Mouse (Mus musculus) cortical plate, adult 2 months (tissue): ENCODE data around the gene Hhat. TPM values are rescaled to one million over a fixed set of nuclear protein-coding genes. Genes with fewer than 3 reads are reported as not detected.

Experiments used
- H3K27ac ChIP-seq: fragments of 200-500 bp; 2 replicates; pipeline ENCODE4 v1.5.1; 2012; ENCODE audit warnings: low read length, control low read depth, inconsistent platforms; ENCODE audit not compliant: insufficient read depth
- H3K4me1 ChIP-seq: fragments of 200-500 bp; 2 replicates; pipeline ENCODE4 v1.6.1; 2011; ENCODE audit warnings: low read length; ENCODE audit not compliant: control insufficient read depth, insufficient read depth
- H3K4me3 ChIP-seq: fragments of 200-500 bp; 2 replicates; pipeline ENCODE4 v1.5.1; 2011; ENCODE audit warnings: mild to moderate bottlenecking, low read length, control low read depth; ENCODE audit not compliant: insufficient read depth
- CTCF ChIP-seq: fragments of 200-500 bp; IDR thresholded peaks from 2 replicates; pipeline ENCODE4 v1.5.1; 2011; ENCODE audit warnings: mild to moderate bottlenecking, control low read depth, low read length; ENCODE audit not compliant: insufficient read depth; ENCODE audit errors: extremely low read depth
- POLR2A ChIP-seq: fragments of 200-500 bp; IDR thresholded peaks from 2 replicates; pipeline ENCODE4 v1.6.1; 2011; ENCODE audit warnings: mild to moderate bottlenecking, low read length, control low read depth; ENCODE audit not compliant: insufficient read depth; ENCODE audit errors: extremely low read depth
- polyA plus RNA-seq: library from polyadenylated mRNA; depleted of rRNA; stranded (reverse); fragments of >200 nt; gene quantifications from 2 replicates; pipeline ENCODE4 v1.2.3, GENCODE M21; 2012

The Hhat gene
- polyA plus RNA-seq, 1 experiment = 0.98 TPM

GRCm38 (mm10) chr1:192585289-192585688 is 185.7 kb downstream of the Hhat start:
- Histone ChIP-seq H3K4me1 (peaks cover 20% of the 10 kb centered on the region), H3K27ac (no peak overlapping the region), H3K4me3 (no peak overlapping the region)
- no peak for TF ChIP-seq CTCF
- no peak for TF ChIP-seq POLR2A

DNA sequence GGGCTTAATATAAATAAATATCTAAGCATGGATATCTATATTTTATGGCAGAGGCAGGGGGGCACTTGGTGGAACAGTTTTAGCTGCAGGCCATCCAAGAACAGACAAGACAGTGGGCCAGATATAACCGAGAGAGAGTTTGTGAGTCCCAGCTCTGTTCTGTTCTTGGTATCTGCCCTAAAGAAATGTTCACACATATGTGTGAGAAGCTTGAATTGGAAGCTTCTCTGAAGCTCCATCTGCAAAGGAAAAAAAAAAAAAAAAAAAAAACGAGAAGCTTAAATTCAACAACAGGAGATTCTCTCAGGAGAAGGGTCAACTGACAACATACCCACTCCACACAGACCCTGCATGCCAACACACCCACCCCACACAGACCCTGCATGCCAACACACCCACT is 188.1 kb downstream of the Hhat start:
- Histone ChIP-seq H3K27ac (no peak overlapping the region; the same call in 1 of the 2 replicates), H3K4me3 (no peak overlapping the region), H3K4me1 (peaks cover 15% of the 10 kb centered on the region)
- TF ChIP-seq POLR2A (no peak), CTCF (no peak)

- TF ChIP-seq POLR2A (no peak), CTCF (no peak)
- H3K4me3 ChIP-seq = no peak overlapping the region
- no peak overlapping the region for H3K27ac ChIP-seq
- no peaks in the 10 kb centered on the region for H3K4me1 ChIP-seq
Observed at GRCm38 (mm10) chr1:192564691-192565090, 206.3 kb downstream of the Hhat start.

GRCm38 (mm10) chr1:192559341-192559740 is 211.7 kb downstream of the Hhat start:
- no peak for TF ChIP-seq POLR2A
- TF ChIP-seq CTCF = no peak
- Histone ChIP-seq H3K27ac (no peak overlapping the region), H3K4me3 (no peak overlapping the region), H3K4me1 (peaks cover 11% of the 10 kb centered on the region)

DNA sequence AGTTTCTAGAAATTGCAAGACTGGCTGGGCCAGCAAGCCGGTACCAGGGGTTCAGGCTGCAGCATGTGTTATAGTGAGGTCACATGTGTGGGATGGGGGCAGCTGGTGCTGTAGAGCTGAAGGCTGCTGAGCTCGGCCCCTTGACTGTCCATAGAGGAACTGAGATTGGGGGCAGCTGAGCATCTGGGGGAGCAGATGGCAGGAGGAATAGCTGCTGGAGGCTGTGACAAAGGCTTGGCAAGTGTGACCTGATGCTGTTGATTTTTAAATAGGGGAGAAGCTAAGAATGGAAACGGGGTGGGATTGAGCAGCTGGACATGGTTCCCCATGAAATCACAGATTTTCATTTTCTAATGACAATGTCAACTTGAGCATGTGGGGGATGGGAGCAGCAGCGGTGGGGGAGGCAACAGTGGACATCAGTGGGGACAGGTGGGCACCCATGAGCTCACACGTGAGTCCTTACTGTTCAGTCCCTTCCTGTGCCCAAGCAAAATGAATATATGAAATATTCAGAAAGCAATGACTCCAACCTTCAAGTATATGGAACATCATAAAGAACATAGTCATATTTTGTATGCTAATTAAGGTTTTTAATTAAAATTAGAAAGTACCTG is 212.9 kb downstream of the Hhat start:
- Histone ChIP-seq H3K4me3 (no peak overlapping the region), H3K4me1 (peaks cover 11% of the 10 kb centered on the region), H3K27ac (no peak overlapping the region)
- TF ChIP-seq CTCF = no peak
- TF ChIP-seq POLR2A = no peak

DNA sequence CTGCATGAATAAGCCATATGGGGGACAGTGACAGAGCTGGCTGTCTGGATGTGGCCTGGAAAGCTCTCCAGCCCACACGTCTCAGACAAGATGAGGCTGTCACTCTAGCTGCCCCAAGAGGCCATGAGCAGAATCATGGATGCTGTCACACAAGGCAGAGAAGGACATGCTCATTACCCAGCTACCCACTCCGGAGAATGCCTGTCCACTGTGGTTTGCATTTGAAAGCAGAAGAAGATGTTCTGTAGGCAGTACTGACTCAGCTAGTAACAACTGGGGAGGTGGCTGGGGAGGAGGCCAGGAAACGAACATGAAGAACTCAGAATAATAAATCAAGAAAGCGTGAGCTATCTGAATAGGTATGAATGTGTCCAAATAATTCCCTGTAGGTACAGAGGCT is 215.5 kb downstream of the Hhat start:
- Histone ChIP-seq H3K4me3 (no peak overlapping the region), H3K27ac (no peak overlapping the region), H3K4me1 (peaks cover 11% of the 10 kb centered on the region)
- TF ChIP-seq CTCF (no peak), POLR2A (no peak)

- H3K4me1 ChIP-seq = 0 out of 2 replicates have a peak, but pooled peaks cover 2% of the 10 kb centered on the region
- no peak for TF ChIP-seq CTCF
- TF ChIP-seq POLR2A = no peak
- no peak overlapping the region for H3K4me3 ChIP-seq
- H3K27ac ChIP-seq = no peak overlapping the region
Observed at GRCm38 (mm10) chr1:192550561-192550960, 220.5 kb downstream of the Hhat start.

DNA sequence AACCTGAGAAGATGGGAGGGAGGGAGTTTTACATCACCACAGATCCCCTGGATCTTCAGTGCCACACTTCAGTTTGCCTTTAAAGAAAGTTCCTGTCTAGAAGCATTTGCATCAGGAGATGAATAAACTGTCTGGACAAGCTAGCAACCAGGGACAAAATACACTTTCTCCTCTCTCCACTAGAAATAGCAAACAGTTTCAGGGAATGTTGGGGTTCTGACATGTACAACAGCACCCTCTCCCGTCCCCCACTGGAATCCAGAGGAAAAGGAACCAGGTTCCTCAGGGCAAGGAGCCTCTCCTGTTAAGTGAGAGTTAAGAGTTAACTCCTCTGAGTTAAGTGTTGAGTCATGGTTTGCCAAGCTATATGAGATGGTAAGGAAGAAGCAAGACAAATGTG is 224.2 kb downstream of the Hhat start:
- no peak overlapping the region for H3K4me3 ChIP-seq
- H3K4me1 ChIP-seq = no peaks in the 10 kb centered on the region
- TF ChIP-seq CTCF = peak; percentile 59; the same call in 1 of the 2 replicates
- TF ChIP-seq POLR2A = no peak
- no peak overlapping the region for H3K27ac ChIP-seq

GRCm38 (mm10) chr1:192544901-192545300 is 226.1 kb downstream of the Hhat start:
- H3K27ac ChIP-seq = no peak overlapping the region
- H3K4me3 ChIP-seq = no peak overlapping the region
- no peaks in the 10 kb centered on the region for H3K4me1 ChIP-seq
- no peak for TF ChIP-seq CTCF
- TF ChIP-seq POLR2A = no peak

- no peaks in the 10 kb centered on the region for H3K4me1 ChIP-seq
- H3K4me3 ChIP-seq = no peak overlapping the region
- TF ChIP-seq POLR2A = no peak
- no peak for TF ChIP-seq CTCF
- no peak overlapping the region for H3K27ac ChIP-seq
Observed at GRCm38 (mm10) chr1:192544091-192544490, 226.9 kb downstream of the Hhat start.
